Mouse (Mus musculus): ENCODE measurements around the gene Jarid2. TPM values are rescaled to one million over a fixed set of nuclear protein-coding genes. Genes with fewer than 3 reads are reported as not detected.
A peak's percentile ranks its signal among the peaks of the same experiment; 100 is the strongest.

Jarid2 gene
- total RNA-seq, 2 experiments from 2014 or later = 24.5 to 32.7 TPM

GRCm38 (mm10) chr13:44903416-44903815, 174.1 kb downstream of the Jarid2 start:
- intact Hi-C loops (cut with DNase I) = loop anchor here (10.0 kb wide), 1 partner anchor 59 kb away; no protein-coding TSS in a partner anchor
- DNase-seq = no peak

- no peak for DNase-seq
- intact Hi-C loops (cut with DNase I) = loop anchor here (10.0 kb wide), 1 partner anchor 59 kb away; no protein-coding TSS in a partner anchor
These were observed 175.0 kb downstream of the Jarid2 start for GRCm38 (mm10) chr13:44904271-44904670.

GRCm38 (mm10) chr13:44906141-44906540, 176.9 kb downstream of the Jarid2 start:
- no peak for DNase-seq
- intact Hi-C loops (cut with DNase I) = loop anchor here (5.0 to 10.0 kb wide), 2 partner anchors 41 to 61 kb away; no protein-coding TSS in a partner anchor

GRCm38 (mm10) chr13:44907702-44908101, 178.4 kb downstream of the Jarid2 start:
- DNase-seq = peak; percentile 82 to 84
- intact Hi-C loops (cut with DNase I) = loop anchor here (5.0 to 10.0 kb wide), 2 partner anchors 40 to 63 kb away; no protein-coding TSS in a partner anchor

GRCm38 (mm10) chr13:44908790-44909189, 179.5 kb downstream of the Jarid2 start:
- intact Hi-C loops (cut with DNase I) = loop anchor here (5.0 to 10.0 kb wide), 2 partner anchors 39 to 64 kb away; no protein-coding TSS in a partner anchor
- no peak for DNase-seq

GRCm38 (mm10) chr13:44912851-44913250, 183.6 kb downstream of the Jarid2 start:
- intact Hi-C loops (cut with DNase I) = loop anchor here (5.0 kb wide), 1 partner anchor 156 kb away; no protein-coding TSS in a partner anchor
- peak; percentile 55 to 63 for DNase-seq

- no peak for DNase-seq
- intact Hi-C loops (cut with DNase I) = loop anchor here (5.0 kb wide), 1 partner anchor 156 kb away; no protein-coding TSS in a partner anchor
These were observed 184.3 kb downstream of the Jarid2 start for GRCm38 (mm10) chr13:44913560-44913959.

- intact Hi-C loops (cut with DNase I) = no loop called here
- DNase-seq = no peak
These were observed 186.1 kb downstream of the Jarid2 start for GRCm38 (mm10) chr13:44915382-44915781.

- DNase-seq = no peak
- intact Hi-C loops (cut with DNase I) = no loop called here
These were observed 186.7 kb downstream of the Jarid2 start for GRCm38 (mm10) chr13:44915945-44916344.

GRCm38 (mm10) chr13:44917202-44917601, 187.9 kb downstream of the Jarid2 start:
- no peak for DNase-seq
- intact Hi-C loops (cut with DNase I) = no loop called here

GRCm38 (mm10) chr13:44918269-44918668, 189.0 kb downstream of the Jarid2 start:
- intact Hi-C loops (cut with DNase I) = no loop called here
- no peak for DNase-seq

- intact Hi-C loops (cut with DNase I) = no loop called here
- DNase-seq = no peak
These were observed 191.8 kb downstream of the Jarid2 start for GRCm38 (mm10) chr13:44921095-44921494.

GRCm38 (mm10) chr13:44921721-44922120, 192.4 kb downstream of the Jarid2 start:
- intact Hi-C loops (cut with DNase I) = no loop called here
- DNase-seq = no peak

- peak in 1 of 2 experiments; percentile 20 for DNase-seq
- intact Hi-C loops (cut with DNase I) = no loop called here
These were observed 194.8 kb downstream of the Jarid2 start for GRCm38 (mm10) chr13:44924042-44924441.

GRCm38 (mm10) chr13:44925173-44925572, 195.9 kb downstream of the Jarid2 start:
- DNase-seq = no peak
- intact Hi-C loops (cut with DNase I) = no loop called here

GRCm38 (mm10) chr13:44926311-44926710, 197.0 kb downstream of the Jarid2 start:
- intact Hi-C loops (cut with DNase I) = no loop called here
- no peak for DNase-seq

- intact Hi-C loops (cut with DNase I) = no loop called here
These were observed 203.3 kb downstream of the Jarid2 start for GRCm38 (mm10) chr13:44932307-44933264.

GRCm38 (mm10) chr13:44933575-44933974, 204.3 kb downstream of the Jarid2 start:
- DNase-seq = no peak
- intact Hi-C loops (cut with DNase I) = no loop called here

More at GRCm38 (mm10) chr13:44932307-44933264, 203.3 kb downstream of the Jarid2 start:
- no peak for DNase-seq

GRCm38 (mm10) chr13:44937681-44938080, 208.4 kb downstream of the Jarid2 start:
- intact Hi-C loops (cut with DNase I) = no loop called here
- no peak for DNase-seq

- intact Hi-C loops (cut with DNase I) = no loop called here
- DNase-seq = no peak
These were observed 210.2 kb downstream of the Jarid2 start for GRCm38 (mm10) chr13:44939326-44940035.

GRCm38 (mm10) chr13:44943618-44944017, 214.3 kb downstream of the Jarid2 start:
- no peak for DNase-seq
- intact Hi-C loops (cut with DNase I) = no loop called here

Measured in heart, postnatal 36 days (tissue).